Mouse (Mus musculus) monocyte, adult 2 months (primary cell): ENCODE measurements around the gene Myom1.
A peak's percentile ranks its signal among the peaks of the same experiment; 100 is the strongest.

Source experiments
- DNase-seq, 2 experiments: peaks; one replicate each; pipeline ENCODE4 v3.0.0; 2022; ENCODE audit warnings: low spot score in 2 of 2, low read depth in 1 of 2

Gene Myom1

GRCm38 (mm10) chr17:71135108-71135507, 132.7 kb downstream of the Myom1 start:
- DNase-seq = peak; percentile 40 to 48

DNA sequence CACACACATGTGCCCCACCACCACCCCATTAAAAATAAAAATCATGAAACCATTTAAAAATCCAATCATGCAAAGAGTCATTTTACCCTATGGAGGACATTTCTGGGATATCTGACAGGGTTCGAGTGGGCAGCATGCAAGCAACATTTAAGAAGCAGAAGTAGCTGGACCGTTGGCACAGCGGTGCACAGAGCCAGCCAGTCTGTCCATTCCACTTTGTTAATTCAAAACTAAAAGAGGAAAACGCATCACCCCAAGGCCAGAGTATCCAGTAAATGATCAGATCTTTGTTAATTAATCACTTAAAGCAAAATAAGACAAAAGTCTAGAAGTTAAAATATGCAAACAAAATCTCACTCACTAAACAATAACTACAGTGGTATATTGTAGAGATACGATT, 133.4 kb downstream of the Myom1 start:
- DNase-seq = no peak

GRCm38 (mm10) chr17:71136384-71137333, 134.2 kb downstream of the Myom1 start:
- DNase-seq = no peak

- DNase-seq = no peak
Measured at GRCm38 (mm10) chr17:71137334-71137721, 134.9 kb downstream of the Myom1 start.

GRCm38 (mm10) chr17:71142068-71142467, 139.6 kb downstream of the Myom1 start:
- DNase-seq = no peak

GRCm38 (mm10) chr17:71143155-71143554, 140.7 kb downstream of the Myom1 start:
- no peak for DNase-seq

GRCm38 (mm10) chr17:71144322-71145116, 142.1 kb downstream of the Myom1 start:
- DNase-seq = no peak

DNA sequence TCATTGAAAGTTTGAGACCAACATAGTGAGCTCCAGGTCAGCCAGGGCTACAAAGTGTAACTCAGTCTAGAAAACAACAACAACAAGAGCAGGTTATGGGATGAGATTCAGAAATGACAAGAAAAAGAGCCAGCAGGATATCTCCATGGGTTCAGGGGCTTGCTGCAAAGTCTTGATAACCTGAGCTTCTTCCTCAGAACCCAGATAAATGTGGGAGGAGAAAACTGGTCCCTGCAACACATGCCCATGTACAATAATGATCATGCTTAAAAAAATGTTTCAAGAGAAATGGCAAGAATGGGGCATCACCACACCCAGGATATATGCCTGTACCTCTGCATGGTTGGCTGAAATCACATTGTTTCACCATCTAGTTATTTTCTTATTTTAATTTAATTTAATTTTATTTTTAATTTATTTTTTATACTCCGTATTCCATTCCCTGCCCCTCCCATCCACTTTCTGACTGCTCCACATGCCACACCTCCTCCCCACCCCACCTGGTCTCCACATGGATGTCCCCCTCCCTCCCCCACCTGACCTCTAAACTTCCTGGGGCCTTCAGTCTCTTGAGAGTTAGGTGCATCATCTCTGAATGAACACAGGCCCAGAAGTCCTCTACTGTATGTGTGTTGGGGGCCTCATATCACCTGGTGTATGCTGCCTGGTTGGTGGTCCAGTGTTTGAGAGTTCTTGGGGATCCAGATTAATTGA, 143.0 kb downstream of the Myom1 start:
- no peak for DNase-seq

- no peak for DNase-seq
Measured at GRCm38 (mm10) chr17:71153356-71153755, 150.9 kb downstream of the Myom1 start.

DNA sequence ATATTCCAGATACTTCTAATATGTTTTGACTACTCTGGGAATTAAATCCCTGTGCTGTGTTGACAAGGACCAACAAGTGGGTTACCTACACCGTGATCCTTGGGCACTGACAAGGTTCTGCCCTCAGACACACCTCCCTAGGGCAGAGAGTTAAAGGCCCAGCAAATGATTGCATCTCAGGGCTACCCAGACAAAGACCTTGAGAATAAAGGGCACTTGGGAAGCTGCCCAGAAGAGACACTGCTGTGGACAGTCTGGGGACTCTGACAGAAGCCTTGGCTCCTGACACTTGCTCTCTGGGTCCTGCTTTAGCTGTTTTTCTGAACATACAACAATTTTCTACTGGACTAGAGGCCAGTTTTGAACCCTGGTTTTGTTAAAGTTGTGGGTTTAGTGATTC, 152.8 kb downstream of the Myom1 start:
- DNase-seq = no peak

- DNase-seq = no peak
Measured at GRCm38 (mm10) chr17:71159152-71159567, 156.7 kb downstream of the Myom1 start.

DNA sequence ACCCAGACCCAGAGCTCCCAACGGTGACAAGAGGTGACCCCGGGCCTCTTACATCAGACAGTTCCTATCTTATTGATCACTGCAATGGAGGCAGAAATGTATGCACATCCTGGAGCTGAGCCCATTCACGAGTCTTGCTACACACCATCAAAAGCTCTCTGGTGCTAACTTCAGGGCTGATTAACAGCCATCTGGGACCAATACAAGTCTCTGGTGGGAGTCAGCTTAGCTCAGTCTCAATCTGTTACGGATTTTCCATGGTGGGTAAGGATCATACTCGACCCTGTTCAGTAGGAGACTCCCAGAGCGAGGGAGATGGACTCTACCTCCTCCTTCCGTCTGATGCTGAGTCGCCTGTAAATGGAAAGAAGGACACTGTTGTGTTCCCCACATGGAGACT, 157.3 kb downstream of the Myom1 start:
- no peak for DNase-seq

DNA sequence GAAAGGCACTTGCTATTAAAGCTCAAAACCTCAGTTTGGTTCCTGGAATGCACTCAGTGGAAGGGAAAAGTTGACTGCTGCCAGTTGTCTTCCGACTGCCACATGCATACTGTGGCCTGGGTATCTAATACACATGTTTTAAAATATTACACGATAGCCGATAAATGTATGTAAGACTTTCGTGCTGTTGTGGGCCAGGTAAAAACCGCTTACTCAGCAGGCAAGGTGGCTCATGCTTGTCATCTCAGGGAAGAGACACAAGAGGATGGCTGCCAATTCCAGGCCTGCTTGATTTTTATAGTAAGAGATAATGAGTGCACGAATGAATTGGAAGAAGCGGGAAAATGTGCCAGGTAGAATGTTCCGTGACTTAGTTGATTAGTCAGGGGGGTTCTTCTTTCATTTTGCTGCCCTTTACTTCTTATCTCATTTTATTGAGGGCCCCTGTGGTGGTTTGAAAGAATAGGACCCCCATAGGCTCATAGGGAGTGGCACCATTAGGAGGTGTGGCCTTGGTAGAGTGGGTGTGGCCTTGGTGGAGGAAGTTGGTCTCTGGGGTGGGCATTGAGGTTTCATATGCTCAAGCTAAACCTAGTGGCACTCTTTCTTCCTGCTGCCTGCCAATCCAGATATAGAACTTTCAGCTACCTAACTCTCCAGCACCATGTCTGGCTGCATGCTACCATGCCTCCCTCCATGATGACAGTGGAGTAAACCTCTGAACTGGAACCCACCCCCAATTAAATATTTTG, 158.0 kb downstream of the Myom1 start:
- DNase-seq = no peak

GRCm38 (mm10) chr17:71164991-71165390, 162.6 kb downstream of the Myom1 start:
- DNase-seq = peak; percentile 59 to 66

- no peak for DNase-seq
Measured at GRCm38 (mm10) chr17:71168205-71168815, 165.9 kb downstream of the Myom1 start.

GRCm38 (mm10) chr17:71168846-71169245, 166.4 kb downstream of the Myom1 start:
- no peak for DNase-seq

DNA sequence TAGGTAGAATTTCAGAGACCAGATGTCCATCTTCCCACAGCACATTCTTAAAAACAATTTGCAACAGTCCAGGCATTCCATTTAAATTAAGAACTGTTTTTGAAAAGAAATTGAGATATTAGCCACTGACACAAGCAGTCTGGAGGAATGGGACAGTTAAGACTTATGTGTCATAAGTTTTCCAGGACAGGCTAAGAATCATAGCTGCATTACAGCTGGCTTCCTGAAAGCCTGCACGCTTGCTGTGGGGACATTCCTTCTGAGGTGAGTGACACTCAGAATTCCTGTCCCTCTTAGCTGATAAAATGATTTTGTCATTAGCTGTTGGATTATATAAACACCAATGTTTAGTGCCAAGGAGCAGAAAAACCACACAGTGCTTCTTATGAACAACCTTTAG, 167.2 kb downstream of the Myom1 start:
- DNase-seq = no peak

DNA sequence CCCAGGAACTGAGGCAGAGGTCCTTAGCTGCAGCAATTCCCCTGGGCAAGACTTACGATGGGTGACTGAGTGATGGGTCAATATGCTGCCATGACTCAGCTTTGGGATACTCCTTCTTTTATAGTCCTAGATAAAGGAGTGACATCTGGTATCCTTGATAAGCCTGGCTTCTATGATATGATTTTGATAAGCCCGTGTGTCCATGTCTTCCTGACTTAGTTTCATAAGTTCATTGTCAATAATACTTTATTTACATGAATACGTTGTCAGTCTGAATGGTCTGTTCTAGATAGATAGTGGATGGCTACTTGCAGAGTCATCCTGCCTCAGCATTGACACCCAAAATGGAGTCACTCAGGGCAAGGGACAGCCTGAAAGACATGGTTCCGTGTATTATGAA, 168.7 kb downstream of the Myom1 start:
- DNase-seq = no peak
